Mouse (Mus musculus): Measurements from ENCODE around the gene Ccdc3.
"Not testable (repeated sequence)": the region's sequence is repeated elsewhere in the genome, so short reads cannot be mapped to it uniquely, and the experiment has no call there.

The Ccdc3 gene

DNA sequence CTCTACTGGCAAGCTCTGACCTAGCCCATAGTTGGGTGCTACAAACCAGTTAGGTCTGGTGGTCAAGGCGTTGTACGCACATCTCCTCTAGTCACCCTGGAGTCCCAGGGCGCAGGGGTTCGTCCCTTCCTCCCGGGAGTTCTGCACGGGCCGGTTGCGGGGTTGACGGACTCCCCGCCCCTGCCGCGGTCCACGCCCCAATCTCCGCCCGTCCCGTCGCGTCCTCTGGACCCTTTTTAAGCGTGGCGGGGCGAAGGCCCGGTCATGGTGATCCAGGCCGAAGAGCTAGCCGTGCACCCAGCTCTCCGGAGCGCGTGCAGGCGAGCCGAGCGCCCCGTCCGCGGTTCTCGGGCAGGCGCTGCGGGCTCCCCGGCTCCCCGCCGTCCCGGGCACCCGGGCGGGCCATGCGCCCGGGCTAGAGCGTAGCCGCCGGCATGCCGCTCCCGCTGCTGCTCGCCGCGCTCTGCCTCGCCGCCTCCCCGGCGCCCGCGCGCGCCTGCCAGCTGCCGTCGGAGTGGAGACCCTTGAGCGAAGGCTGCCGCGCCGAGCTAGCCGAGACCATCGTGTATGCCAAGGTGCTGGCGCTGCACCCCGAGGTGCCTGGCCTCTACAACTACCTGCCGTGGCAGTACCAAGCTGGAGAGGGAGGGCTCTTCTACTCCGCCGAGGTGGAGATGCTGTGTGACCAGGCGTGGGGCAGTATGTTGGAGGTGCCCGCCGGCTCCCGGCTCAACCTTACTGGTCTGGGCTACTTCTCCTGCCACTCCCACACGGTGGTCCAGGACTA lies at the start of gene Ccdc3:
TSS of gene Ccdc3 (plus strand) at position 277 of the 787 bp plus-strand sequence.
- DNase-seq (ENCODE audit: low spot score in 2 of 2): no peak

- DNase-seq (ENCODE audit: low spot score in 2 of 2): not testable (repeated sequence)
Observed at GRCm38 (mm10) chr2:5090385-5090784, 47.2 kb upstream of the Ccdc3 start.

DNA sequence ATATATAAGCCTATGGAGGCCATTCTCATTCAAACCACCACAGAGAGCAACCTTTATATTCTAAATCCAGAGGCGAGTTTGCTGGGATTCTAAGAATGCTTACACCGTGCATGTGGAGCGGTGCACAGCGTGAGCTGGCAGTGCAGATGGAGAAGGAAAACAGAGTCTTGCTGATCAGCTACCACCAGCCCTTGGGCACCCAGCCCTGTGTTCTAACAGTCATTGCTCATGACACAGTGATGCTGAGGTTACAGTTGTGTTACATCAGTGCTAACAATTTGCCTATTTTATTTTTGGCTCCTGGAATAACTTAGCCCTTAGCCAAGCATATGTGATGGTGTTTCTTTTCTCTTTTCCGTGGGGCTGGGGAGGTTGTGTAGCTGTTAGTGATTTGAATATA lies 42.7 kb upstream of the Ccdc3 start:
- DNase-seq (ENCODE audit: low spot score in 2 of 2): no peak

- DNase-seq (ENCODE audit: low spot score in 2 of 2): no peak
Observed at GRCm38 (mm10) chr2:5095316-5095715, 42.3 kb upstream of the Ccdc3 start.

GRCm38 (mm10) chr2:5097786-5098445 lies 39.7 kb upstream of the Ccdc3 start:
- no peak for DNase-seq (ENCODE audit: low spot score in 2 of 2)

- DNase-seq (ENCODE audit: low spot score in 2 of 2): no peak
Observed at GRCm38 (mm10) chr2:5099176-5099575, 38.4 kb upstream of the Ccdc3 start.

DNA sequence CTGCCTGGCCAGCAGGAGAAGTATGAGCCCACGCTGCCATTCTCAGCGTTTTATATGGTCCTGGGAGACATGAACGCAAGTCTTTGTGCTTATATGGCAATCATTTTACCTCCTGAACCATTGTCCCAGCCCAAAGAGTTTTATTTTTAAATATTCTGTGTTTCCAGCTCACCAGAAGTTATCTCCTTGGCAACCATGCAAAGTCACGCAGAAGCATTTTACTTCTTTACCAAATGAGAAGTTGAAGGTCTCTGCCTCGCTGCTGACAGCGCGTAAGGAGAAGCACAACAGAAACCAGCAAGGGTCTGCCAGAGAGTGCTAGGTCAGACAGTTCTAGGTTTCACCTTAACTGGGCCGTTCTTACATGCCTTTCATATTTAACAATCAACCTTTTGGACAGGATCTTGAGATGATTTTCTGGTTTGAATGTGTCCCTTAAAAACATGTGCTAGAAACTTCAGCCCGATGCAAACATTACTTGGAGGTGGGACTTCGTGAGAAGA lies 35.8 kb upstream of the Ccdc3 start:
- DNase-seq (ENCODE audit: low spot score in 2 of 2): no peak

- no peak for DNase-seq (ENCODE audit: low spot score in 2 of 2)
Observed at GRCm38 (mm10) chr2:5102891-5103290, 34.7 kb upstream of the Ccdc3 start.

GRCm38 (mm10) chr2:5112785-5113291 lies 24.7 kb upstream of the Ccdc3 start:
- no peak for DNase-seq (ENCODE audit: low spot score in 2 of 2)

DNA sequence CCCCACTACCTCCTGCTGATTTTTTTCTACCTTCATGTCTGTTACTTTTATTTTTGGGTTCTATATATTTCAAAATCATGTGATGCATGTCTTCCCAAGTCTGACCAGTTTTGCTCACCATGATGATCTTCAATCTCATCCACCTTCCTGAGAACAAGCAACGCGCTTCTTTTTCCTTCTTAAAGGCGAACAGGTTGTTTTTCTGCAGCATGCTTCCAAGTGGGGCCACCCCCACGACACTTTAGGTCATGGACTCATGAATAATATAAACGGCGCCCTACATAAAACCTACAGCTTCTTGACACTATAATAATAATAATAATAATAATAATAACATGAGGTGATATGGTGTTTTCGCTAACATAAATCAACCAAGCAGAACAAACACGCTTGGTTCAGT lies 23.2 kb upstream of the Ccdc3 start:
- no peak for DNase-seq (ENCODE audit: low spot score in 2 of 2)

GRCm38 (mm10) chr2:5116856-5117532 lies 20.6 kb upstream of the Ccdc3 start:
- no peak for DNase-seq (ENCODE audit: low spot score in 2 of 2)

- no peak for DNase-seq (ENCODE audit: low spot score in 2 of 2)
Observed at GRCm38 (mm10) chr2:5125506-5125905, 12.1 kb upstream of the Ccdc3 start.

- no peak for DNase-seq (ENCODE audit: low spot score in 2 of 2)
Observed at GRCm38 (mm10) chr2:5127369-5127768, 10.2 kb upstream of the Ccdc3 start.

DNA sequence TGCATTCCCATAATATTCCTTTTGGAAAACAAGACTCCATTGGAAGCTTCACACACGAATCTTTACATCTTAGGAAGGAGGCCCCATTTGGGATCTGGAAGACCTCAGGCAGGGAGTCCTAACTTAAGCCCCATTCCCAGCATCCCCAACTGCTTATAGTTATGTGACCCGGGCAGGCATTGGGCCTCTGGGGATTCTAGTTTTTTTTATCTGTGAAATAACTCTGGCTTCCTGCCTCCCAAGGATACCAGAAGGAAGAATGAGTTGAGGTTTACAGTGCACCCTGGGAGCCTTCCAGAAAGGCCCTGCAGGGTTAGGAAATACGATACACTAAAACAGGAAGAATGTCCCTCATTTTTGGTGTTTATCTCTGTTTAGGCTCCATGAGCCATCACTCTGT lies 8.5 kb upstream of the Ccdc3 start:
- no peak for DNase-seq (ENCODE audit: low spot score in 2 of 2)

- DNase-seq (ENCODE audit: low spot score in 2 of 2): no peak
Observed at GRCm38 (mm10) chr2:5132046-5132445, 5.5 kb upstream of the Ccdc3 start.

- no peak for DNase-seq (ENCODE audit: low spot score in 2 of 2)
Observed at GRCm38 (mm10) chr2:5134959-5135743, 2.4 kb upstream of the Ccdc3 start.

DNA sequence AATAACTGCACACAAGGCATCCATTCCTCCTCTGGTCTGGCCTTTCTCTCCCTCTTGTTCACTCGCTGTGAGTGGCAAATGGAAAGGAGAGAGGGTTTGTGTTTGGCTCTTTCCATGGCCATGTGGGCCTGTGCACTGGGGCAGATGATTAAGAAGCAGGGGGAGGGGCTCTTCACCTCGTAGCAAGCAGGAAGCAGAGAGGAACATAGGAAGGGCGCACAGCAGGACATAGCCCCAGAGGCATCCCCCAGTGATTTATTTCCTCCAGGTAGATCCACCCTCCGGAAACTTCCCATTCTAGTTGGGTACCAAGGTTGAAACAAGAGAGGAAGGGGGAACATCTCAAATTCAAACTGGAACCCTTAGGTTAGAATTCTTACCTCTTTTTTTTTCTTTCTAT lies 2.4 kb downstream of the Ccdc3 start:
- DNase-seq (ENCODE audit: low spot score in 2 of 2): no peak

GRCm38 (mm10) chr2:5144446-5144845 lies 6.9 kb downstream of the Ccdc3 start:
- no peak for DNase-seq (ENCODE audit: low spot score in 2 of 2)

- no peak for DNase-seq (ENCODE audit: low spot score in 2 of 2)
Observed at GRCm38 (mm10) chr2:5147907-5148306, 10.3 kb downstream of the Ccdc3 start.

- DNase-seq (ENCODE audit: low spot score in 2 of 2): no peak
Observed at GRCm38 (mm10) chr2:5154711-5155110, 17.1 kb downstream of the Ccdc3 start.

DNA sequence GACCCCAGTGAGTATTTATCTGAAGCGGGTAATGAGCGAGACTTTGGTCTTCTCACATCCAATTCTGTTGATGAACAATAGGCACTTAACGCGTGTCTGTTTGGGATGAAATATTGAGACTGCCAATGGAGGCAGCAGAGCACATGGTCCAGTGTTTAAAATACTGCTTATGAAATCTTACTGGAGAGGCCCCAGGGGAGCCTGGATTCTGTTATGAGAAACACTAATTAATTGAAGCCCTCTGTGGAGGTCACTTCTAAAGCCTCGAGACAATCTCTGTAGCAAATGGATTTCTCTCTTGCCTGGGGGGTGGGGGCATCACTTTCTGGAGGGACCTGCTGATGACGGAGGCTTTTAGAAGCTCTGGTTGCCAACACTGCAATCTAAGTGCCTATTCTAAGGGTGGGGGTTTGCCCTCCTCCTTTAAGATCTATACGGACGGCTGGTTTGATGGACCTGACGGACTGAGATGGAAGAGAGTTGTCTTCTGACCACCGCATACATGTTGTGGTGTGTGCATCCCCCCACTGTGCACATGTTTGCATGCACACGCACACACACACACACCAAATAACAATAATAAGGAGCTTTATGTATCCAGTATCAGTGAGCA lies 22.8 kb downstream of the Ccdc3 start:
- DNase-seq (ENCODE audit: low spot score in 2 of 2): no peak

All from spleen, postnatal 10 days (tissue).